Mouse (Mus musculus): ENCODE measurements around the gene Trhr2.

Gene Trhr2

GRCm38 (mm10) chr8:122354157-122354556 lies 6.4 kb downstream of the Trhr2 start:
- DNase-seq, result peak; percentile 58

DNA sequence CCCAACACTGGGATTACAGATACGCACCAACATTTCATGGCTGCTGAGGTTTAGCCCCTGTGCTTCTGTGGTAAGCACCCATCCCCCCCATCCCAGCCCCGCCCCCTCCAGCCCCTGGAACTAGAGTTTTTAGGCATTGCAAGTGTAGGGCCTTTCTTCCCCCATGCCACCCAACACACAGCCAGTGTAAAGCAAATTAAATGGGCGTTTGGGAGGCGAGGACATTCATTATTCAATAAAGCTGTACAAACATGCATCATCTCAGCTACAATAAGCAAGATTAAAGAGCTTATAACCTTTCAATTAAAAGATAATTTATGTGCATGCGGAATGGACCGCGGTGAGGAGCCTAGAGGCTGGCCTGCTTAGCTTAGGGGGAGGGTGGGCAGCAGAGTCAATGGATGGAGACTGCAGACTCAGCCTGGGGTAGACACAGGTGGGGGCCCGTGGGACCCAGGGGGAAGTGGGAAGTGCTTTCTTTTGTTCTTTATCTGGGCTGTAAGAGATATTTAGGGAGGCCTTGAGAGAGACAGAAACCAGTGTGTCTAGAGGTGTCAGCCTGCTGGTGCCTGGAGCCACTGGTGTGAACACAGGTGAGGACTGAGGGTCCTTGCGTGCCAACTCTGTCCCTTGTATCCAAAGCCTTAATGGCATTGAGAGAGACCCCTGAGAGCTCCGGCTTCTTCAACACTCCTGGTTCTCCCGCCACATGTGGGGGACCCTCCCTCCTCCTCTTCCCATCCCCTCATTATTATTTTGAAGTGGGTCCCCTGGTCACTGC lies 10.0 kb downstream of the Trhr2 start:
- no peak for DNase-seq

DNA sequence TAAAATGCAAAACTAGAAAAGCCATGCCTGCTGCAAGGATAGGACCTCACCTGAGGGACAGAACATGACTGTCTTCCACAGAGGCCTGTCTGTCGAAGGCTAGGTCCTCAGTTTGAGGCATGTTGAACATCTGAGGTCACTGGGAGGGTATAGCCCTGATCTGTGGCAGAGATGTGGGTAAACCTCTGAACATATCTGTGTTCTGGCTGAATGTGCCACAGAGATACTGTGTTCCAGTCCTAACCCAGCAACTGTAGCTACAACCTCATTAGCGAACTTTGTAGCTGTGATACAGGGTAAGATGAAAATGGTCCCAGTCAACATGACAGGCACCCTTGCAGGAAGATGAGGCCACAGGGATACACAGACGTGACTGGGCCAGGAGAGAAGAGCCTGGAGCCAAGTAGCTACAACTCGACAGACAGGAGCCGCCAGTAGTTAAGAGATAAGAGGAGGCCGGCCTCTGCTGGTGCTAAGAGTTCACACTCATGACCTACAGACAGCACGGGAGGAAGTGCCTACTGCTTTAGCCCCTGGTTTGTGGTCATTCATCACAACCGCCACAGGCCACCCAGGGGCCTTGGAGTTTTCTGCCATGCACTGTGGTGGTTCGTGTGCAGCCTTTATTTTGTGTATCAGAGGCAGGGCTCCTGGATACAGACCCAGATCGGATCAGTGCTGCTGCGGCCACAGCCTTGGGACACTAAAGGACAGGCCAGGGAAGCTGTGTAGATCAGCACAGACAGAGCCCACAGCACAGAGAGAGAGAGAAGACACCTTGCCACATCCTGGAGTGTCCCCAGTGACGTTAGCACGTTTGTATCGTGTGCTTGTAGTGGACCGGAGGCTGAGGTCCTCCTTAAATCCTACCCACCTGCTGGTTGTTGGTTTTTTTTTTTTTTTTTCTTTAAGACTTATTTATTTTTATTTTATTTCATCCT lies 10.9 kb downstream of the Trhr2 start:
- DNase-seq, result no peak

- DNase-seq, result no peak
Observed at GRCm38 (mm10) chr8:122347811-122348552, 12.6 kb downstream of the Trhr2 start.

DNA sequence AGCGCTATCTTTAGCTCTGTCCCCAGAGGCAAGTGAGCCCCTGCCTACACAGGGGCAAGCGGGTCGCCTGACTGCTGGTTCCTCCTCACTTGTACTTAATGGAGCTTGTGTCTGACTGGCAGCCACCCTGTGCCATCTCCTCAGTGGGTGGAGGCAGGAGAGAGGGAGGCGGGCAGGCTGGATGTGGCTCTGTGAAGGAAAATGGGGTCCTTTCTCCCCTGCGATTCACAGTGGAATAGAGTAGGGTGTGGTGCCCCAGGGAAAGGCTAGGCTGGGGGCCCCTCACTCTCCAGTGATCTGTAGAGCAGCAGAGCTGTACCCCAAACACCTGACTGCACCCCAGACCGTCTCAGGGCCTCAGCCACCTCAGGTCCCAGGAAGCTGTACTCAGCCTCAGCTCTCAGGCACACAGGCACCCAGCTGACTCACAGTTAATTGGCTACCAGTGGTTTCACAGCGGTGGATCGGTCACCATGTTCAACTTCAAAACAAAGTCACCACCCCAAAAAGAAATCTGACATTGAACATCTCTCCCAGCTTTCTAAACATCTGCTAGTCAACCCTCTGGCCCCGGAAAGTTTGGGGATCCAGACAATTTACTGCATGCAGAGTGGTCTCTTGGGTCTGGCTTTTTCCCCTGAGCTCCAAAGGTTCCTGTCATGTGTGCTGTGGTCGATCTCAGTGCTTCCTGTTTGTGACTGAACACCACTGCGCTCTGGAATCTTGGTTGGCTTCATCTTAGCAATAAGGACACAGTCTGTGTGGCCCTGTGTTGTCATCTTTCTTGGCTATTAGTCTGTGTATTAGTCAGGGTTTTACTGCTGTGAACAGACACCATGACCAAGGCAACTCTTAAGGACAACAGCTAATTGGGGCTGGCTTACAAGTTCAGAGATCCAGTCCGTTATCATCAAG lies 15.1 kb downstream of the Trhr2 start:
- no peak for DNase-seq

- DNase-seq, result no peak
Observed at GRCm38 (mm10) chr8:122344219-122344618, 16.3 kb downstream of the Trhr2 start.

- DNase-seq, result peak; percentile 51
Observed at GRCm38 (mm10) chr8:122343758-122344157, 16.8 kb downstream of the Trhr2 start.

- no peak for DNase-seq
Observed at GRCm38 (mm10) chr8:122343341-122343740, 17.2 kb downstream of the Trhr2 start.

DNA sequence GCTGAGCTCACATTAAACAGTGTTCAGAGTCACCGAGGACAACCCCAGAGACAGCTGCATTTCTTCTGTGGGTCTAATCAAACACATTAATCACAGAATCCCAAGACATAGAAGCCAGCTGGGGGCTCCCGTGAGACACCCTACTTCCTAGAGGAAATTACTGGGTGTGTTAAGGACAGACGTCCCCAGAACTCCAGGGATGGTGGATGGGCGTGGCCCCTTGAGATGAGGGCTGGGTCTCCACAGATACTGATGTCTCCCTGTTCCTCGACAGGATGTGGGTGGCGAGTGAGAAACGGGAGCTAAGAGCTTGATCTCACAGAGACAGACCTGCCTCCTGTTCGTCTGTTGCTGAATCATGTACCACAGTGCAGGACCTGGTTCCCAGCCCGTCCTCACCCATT lies 17.7 kb downstream of the Trhr2 start:
- peak; percentile 71 for DNase-seq

DNA sequence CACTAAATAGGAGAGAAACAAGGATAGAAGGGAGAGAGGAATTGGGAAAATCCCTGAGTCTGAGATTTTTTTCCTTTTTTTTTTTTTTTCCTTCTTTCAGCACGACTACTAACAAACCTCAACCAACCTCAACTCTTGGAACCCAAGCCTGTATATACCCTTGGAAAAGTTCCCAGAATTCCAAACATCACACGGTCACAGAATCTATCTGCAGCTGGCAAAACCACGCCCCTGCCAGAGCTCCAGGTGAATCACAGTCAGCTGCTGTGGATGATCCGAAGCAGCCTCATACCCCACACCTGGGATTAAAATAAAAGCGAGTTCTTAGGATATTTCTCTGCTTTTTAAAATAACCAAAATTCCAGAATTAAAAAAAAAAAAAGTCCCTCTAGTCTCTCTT lies 18.2 kb downstream of the Trhr2 start:
- DNase-seq, result no peak

DNA sequence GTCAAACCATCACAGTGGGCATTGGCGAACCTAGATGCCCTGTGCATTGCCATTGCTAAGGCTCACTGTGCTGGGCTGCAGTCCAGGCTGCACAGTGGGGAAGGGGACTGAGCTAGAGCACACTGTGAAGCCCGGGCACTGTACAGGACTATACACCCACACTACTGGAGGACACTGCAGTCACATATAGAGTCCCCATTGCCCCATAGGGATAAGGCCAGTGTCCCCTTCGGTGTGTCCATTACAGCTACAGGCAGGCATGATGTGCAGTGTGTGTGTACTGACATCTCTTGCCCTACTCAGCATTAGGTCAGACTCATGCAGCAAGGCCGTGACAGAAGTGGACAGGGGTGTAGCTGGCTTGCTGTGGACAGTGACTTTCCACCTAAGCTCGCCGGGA lies 18.8 kb downstream of the Trhr2 start:
- no peak for DNase-seq

- DNase-seq, result no peak
Observed at GRCm38 (mm10) chr8:122340761-122341160, 19.8 kb downstream of the Trhr2 start.

- DNase-seq, result no peak
Observed at GRCm38 (mm10) chr8:122338852-122339251, 21.7 kb downstream of the Trhr2 start.

DNA sequence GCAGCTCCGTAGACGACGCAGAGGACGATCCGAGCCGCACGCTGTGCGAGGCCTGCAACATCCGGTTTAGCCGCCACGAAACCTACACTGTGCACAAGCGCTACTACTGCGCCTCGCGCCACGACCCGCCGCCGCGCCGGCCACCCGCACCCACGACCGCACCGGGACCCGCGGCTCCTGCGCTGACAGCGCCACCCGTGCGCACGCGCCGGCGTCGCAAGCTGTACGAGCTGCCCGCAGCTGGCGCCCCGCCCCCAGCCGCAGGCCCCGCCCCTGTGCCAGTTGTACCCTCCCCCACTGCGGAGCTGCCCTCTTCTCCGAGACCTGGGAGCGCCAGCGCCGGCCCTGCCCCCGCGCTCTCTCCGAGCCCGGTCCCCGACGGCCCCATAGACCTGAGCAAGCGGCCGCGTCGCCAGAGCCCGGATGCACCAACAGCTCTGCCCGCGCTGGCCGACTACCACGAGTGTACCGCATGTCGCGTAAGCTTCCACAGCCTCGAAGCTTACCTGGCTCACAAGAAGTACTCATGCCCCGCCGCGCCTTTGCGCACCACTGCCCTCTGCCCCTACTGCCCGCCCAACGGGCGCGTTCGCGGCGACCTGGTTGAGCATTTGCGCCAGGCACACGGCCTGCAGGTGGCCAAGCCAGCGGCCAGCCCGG lies 24.2 kb downstream of the Trhr2 start:
- peak; percentile 74 for DNase-seq

DNA sequence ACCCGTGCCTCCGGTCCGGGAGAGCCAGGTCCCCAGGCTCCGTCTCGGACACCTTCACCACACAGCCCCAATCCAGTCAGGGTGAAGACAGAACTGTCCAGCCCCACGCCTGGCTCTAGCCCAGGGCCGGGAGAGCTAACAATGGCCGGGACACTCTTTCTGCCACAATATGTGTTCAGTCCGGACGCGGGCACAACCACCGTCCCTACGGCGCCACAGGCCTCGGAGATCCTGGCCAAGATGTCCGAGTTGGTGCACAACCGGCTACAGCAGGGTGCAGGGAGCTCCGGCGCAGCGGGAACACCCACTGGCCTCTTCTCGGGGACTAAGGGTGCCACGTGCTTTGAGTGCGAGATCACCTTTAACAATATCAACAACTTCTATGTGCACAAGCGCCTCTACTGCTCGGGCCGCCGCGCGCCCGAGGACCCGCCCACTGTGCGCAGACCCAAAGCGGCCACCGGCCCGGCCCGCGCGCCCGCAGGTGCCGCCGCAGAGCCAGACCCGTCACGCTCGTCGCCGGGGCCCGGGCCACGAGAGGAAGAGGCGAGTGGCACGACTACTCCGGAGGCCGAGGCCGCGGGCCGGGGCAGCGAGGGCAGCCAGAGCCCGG lies 24.8 kb downstream of the Trhr2 start:
- DNase-seq, result no peak

DNA sequence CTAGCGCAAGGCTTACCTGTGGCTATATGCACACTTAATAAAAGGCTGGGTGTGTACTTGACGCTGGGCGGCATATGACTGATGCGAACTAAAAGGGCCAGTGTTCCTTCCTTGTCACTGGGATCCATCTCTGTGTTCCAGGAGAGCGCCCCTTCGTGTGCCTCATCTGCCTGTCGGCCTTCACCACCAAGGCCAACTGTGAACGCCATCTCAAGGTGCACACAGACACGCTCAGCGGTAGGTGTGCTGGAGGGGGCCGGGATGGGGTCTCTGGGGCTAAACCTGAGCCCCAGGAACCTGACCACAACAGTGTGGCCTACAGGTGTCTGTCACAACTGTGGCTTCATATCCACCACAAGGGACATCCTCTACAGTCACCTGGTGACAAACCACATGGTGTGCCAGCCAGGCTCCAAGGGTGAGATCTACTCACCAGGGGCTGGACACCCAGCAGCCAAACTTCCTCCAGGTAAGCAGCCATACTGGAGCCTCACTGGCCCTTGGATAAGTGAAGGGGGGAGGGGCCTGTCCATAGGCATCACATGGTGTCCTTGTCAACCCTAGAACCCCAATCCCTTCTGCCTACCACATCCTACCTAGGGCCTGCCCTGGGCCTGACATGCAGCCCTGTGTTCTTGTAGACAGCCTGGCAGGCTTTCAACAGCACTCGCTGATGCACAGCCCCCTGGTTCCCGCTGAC lies 25.6 kb downstream of the Trhr2 start:
- no peak for DNase-seq

- DNase-seq, result no peak
Observed at GRCm38 (mm10) chr8:122333531-122333930, 27.0 kb downstream of the Trhr2 start.

- peak; percentile 88 for DNase-seq
Observed at GRCm38 (mm10) chr8:122332753-122333506, 27.6 kb downstream of the Trhr2 start.

DNA sequence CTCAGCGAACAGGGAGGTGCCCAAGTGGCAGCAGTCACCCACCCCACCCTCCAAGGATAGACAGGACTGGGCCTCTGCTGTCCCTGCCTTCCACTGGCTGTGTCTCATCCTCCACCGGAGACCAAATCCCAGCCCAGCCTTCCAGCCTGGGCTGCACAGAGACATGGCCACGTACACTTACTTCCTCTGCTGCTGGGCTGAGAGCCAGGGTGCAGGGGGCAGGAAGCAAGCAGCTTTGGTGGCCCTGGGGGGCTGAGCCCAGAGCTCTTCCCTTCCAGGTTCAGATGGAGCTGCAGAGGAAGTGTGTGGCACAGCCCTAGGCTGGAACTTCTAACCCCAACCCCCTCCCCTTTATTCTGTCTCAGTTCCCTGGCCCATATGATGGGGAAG lies 29.4 kb downstream of the Trhr2 start:
- peak; percentile 87 for DNase-seq
